Mouse (Mus musculus): ENCODE data around the gene Ndufaf5.

DNA sequence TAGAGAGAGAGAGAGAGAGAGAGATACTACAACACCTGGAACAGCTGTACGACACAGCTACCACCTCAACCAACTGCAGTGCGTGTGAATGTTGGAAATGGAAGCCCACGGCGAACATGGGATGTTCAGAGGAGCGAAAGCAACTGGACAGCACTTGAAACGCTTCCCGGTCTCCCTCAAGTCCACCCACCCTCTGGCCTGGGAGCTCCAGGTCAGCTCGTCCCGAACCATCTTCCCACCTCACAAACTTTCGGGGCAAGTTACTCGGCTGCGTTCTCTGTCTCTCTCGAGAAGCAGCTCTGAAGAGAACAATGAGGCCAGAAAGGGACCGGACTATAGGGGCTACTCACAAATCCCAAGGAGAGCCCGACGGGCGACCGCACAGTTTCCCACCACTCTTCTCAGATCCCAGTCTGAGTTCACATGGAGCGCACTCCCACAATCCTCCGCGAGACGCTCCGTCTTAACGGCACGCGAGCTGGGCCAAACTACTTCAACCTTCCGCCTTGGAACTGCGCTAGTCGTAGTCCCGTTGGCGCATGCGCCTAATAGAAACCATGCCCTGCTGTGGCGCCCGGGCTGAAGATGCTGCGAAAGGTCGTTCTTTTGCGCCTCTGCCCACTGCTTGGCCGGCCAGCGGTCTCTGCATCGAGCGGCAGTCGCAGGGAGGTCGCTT lies at the start of gene Ndufaf5, which contains the start of gene Esf1:
- TF ChIP-seq CTCF (conservative IDR thresholded peaks at IDR 0.05; ENCODE audit: low read length) (no peak), POU5F1 (IDR thresholded peaks at IDR 0.05; ENCODE audit: borderline replicate concordance, low read length) (no peak), NANOG (IDR thresholded peaks at IDR 0.05; ENCODE audit: borderline replicate concordance, low read length) (no peak)
